Mouse (Mus musculus) liver, embryonic 14.5 days (tissue): ENCODE measurements around the gene Gfer.

ENCODE experiments used
- CTCF ChIP-seq: IDR thresholded peaks from 2 replicates; pipeline ENCODE4 v1.5.1; 2016; ENCODE audit warnings: antibody characterized with exemption, low read depth, control low read depth
- EP300 ChIP-seq: IDR thresholded peaks from 2 replicates; pipeline ENCODE4 v1.6.1; 2016; ENCODE audit warnings: antibody characterized with exemption, low read depth

DNA sequence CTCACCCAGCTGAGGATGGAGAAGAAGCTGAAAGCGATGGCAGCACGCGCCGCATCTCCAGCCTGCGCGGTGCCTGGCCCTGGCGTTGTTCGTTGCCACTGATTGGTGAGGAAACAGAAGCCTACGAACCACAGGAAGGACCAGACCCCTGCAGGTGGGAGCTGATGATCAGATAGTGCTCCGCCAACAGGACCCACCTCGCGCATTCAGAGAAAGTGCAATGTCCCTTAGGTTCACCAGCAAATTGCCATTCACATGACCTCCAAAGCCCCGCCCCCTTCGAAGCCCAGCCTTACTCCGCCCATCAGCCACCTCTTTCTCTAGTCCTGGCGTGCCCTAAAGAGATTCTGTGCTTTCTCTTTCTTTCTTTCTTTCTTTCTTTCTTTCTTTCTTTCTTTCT lies 9.4 kb downstream of the Gfer start:
- no peak for TF ChIP-seq CTCF
- TF ChIP-seq EP300: no peak
